Mouse (Mus musculus) spleen, postnatal 36 days (tissue): ENCODE measurements at regions not wholly inside any gene's neighbourhood (a gene's known extent, or its start where the extent isn't known, plus 50 kb on each side); places are given as distances from the start of the nearest gene placed in this dataset.

Experiments
- DNase-seq, 2 experiments: peaks; one replicate each; pipeline ENCODE4 v3.0.0; 2022; ENCODE audit warnings: low spot score in 2 of 2, mixed read lengths in 1 of 2

- DNase-seq: no peak
Observed at GRCm38 (mm10) chr10:100922976-100923375, 332.7 kb downstream of the 1700017N19Rik start.

- DNase-seq: no peak
Observed at GRCm38 (mm10) chr10:100927086-100927485, 336.8 kb downstream of the 1700017N19Rik start.

GRCm38 (mm10) chr10:100931739-100932138 is 341.5 kb downstream of the 1700017N19Rik start:
- DNase-seq: no peak

- DNase-seq: no peak
Observed at GRCm38 (mm10) chr10:100958371-100958770, 368.1 kb downstream of the 1700017N19Rik start.

GRCm38 (mm10) chr10:101003469-101003868 is 413.2 kb downstream of the 1700017N19Rik start:
- DNase-seq: no peak

- DNase-seq: no peak
Observed at GRCm38 (mm10) chr10:101004687-101005086, 414.4 kb downstream of the 1700017N19Rik start.

- DNase-seq: no peak
Observed at GRCm38 (mm10) chr10:101015416-101015815, 425.1 kb downstream of the 1700017N19Rik start.

GRCm38 (mm10) chr10:101038630-101039029 is 448.3 kb downstream of the 1700017N19Rik start:
- no peak for DNase-seq

- no peak for DNase-seq
Observed at GRCm38 (mm10) chr10:101039034-101039433, 448.8 kb downstream of the 1700017N19Rik start.
